Mouse (Mus musculus): Measurements from ENCODE around the gene Tlnrd1. TPM values are rescaled to one million over a fixed set of nuclear protein-coding genes. Genes with fewer than 3 reads are reported as not detected.
"Not testable (repeated sequence)": the region's sequence is repeated elsewhere in the genome, so short reads cannot be mapped to it uniquely, and the experiment has no call there.

Gene Tlnrd1
- total RNA-seq (2021): 10 to 100 TPM; 26.3 to 29.2 TPM
- long read RNA-seq, experiment 1, full-length matches to known transcripts: 72 of 72 reads
- long read RNA-seq, experiment 1, partial matches to known transcripts: 0 of 72 reads
- long read RNA-seq, experiment 1, other reads (novel, unspliced or antisense): 0 of 72 reads
- long read RNA-seq, experiment 2, full-length matches to known transcripts: 59 of 59 reads
- long read RNA-seq, experiment 2, partial matches to known transcripts: 0 of 59 reads
- long read RNA-seq, experiment 2, other reads (novel, unspliced or antisense): 0 of 59 reads

DNA sequence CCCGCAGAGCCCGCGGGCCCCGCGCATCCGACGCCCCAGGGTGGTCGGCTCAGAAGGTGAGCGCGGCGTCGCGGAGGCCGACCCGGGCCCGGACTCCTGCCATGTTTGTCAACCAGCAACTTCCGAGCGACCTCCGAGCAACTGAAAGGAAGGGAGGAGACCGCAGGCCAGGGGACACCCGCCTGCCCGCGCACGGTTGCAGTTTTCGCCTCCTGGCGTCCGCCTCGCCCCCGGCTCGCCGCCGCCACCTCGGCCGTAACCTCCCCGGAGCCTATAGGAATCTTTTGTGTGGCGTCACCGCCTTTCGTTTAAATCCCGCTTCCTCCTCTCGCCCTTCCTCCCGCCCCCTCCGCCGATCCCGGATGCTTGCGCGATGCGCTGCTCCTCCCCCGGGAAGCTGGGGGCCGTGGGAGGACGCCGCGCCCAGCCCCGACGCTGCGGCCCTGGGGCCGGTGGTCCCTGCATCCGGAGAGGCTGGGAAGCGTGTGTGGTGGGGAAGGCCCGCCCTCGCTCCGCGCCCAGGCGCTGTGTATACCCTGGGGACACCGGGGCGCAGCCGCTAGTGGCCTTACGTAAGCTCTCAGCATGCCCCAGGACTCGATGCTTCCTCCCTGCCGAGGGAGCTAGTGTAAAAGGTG, at the start of gene Tlnrd1, which contains the start of gene Mesd:
Tlnrd1 (minus strand) TSS at position 285 of the 638 bp plus-strand sequence.
Mesd (plus strand) TSS at position 446 of the 638 bp plus-strand sequence.
- peak; percentile 85 to 93 for DNase-seq (ENCODE audit: low spot score in 2 of 2)

DNA sequence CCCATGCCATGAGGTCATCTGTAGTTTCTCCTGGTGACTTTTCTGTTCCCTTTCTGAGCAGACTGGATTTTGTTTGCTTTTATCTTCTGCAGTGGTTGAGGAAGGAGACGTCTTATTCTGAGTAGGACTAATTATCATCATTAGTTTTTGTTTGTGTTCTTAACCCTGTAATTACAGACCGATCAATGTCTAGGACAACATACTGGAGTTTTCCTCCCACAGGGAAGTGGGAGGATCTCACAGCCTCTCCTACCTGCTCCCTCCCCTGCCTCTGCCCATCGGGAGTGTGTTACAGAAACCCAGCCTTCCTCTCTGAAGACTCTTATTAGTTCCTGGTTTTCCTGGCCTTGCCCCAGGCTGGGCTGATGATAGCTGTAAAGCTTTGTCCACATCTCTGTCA, 37.5 kb upstream of the Tlnrd1 start:
- DNase-seq (ENCODE audit: low spot score in 2 of 2): no peak

DNA sequence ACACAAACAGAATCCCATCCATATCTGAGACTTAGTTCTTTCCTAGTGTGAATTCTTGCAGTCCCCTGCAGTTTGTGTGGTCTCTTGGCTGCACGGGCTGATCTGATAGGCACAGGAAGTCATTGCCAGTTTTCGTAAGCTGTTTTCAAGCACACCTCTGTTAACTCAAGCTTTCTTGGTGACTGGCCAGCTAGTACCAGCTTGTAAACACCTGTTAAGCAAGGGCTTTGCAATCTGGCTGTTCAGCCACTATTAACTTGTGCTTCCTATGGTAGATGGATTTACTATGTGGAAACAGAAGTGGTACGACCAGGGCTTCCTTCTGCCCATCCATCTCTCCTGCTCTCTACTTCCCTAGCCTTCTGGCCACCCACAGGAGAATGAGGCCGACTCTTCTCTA, 36.1 kb upstream of the Tlnrd1 start:
- no peak for DNase-seq (ENCODE audit: low spot score in 2 of 2)

DNA sequence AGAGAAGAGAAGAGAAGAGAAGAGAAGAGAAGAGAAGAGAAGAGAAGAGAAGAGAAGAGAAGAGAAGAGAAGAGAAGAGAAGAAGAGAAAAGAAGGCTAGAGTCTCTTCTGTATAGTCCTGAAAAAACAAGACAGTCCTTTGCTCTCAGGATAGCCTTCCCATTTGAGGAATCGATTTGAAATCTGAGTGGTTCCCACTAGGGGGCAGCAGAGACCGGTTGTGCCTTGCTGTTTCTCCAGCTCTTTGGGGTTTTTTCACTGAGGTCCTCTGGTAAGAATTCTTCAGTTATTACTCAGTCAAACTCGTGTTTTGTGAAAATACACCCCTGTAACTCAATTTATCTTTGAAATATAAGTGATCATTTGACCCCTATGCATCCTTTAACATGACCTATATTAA, 30.5 kb upstream of the Tlnrd1 start:
- DNase-seq (ENCODE audit: low spot score in 2 of 2): peak; percentile 88 to 96

DNA sequence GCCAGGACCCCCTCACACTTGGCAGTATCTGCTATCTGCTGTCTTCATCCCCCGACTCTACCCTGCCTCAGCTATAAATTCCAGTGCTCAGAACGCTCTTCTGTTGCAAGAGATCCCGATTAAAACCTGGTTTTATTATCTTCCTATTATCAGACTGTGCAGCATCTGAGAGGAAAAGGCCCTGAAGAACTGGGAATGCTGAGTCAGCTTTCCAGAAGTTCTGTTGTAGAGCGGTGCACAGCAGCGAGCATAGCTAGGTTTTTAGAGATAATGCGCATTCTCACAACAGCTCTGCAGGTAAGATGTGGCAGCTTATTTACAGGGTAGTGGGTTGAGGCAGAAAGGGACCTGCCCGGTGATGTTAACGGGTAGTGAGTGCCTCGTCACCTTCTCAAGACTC, 29.9 kb upstream of the Tlnrd1 start:
- DNase-seq (ENCODE audit: low spot score in 2 of 2): no peak

- no peak for DNase-seq (ENCODE audit: low spot score in 2 of 2)
Observed at GRCm38 (mm10) chr7:83913405-83913932, 29.4 kb upstream of the Tlnrd1 start.

DNA sequence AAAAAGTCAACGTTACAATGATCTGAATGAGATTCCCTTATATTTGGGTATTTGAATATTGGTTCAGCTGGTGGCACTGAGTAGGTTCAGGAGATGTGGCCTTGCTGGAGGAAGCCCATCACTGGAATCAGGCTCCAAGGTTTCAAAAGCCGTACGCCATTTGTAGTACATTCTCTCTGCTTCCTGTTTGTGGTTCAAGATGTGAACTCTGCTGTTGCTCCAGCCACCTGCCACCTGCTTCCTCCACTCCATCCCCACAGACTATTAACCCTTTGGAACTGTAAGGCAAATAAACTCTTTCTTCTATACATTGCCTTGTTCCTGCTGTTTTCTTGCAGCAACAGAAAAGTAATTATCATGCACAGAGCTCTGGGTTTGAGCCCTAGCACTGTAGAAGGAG, 27.8 kb upstream of the Tlnrd1 start:
- no peak for DNase-seq (ENCODE audit: low spot score in 2 of 2)

DNA sequence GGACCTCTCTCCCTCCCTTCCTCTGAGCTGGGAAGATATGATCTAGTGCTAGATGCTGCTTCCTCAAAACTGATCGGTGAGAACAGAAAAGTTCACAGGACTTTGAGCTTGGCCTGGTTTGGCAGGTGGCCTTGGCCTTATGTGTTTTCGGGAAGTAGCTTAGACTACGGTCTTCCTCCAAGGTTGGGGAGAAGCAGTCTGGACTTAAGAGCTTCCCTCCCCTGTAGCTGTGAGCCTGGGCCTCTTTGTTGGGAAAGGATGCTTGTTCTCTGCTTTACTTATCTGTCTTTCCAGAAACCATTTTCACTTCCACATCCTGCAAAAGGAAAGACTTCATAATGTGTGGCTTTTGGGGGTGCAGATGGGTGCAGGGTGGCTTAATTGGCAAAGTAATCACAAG, 20.7 kb upstream of the Tlnrd1 start:
- no peak for DNase-seq (ENCODE audit: low spot score in 2 of 2)

DNA sequence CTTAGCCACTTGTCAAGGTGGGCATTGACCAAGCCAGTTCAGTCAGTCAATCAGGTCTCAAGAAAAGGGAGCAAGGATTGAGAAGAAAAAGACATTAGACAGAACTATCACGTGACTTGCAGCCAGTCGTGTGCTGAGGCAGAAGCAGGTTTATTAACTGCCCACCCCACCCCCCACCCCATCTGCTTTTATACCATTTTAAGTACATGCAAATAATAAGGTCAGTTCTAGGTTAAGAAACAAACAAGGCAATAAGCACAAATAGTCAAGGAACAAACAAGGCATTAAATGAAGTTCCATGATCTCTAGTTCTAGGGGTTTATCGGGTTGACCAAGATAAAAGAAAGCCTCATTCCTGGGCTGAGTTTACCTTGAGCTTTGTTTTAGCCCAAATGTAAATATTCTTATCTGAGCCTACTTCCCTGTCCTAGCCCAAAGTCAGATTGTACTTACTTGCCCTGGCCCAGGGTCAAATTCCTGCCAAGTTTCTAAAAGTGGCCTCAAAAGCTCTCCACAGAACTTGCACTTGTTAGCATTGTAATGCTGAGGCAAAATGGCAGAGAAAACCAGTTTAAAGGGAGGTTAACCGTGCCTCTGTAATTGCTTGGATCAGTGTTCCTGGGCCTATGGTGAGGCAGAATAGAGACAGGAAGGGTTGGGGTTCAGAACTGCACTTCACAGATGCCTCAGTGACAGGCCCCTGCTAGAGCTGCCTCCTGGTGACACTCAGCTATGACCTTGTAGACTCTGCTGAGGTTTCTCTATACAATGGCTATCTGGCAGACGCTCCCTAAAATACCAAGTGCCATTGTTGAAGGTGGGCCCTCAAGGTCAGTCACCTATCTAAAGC, 18.4 kb upstream of the Tlnrd1 start:
- DNase-seq (ENCODE audit: low spot score in 2 of 2): no peak

DNA sequence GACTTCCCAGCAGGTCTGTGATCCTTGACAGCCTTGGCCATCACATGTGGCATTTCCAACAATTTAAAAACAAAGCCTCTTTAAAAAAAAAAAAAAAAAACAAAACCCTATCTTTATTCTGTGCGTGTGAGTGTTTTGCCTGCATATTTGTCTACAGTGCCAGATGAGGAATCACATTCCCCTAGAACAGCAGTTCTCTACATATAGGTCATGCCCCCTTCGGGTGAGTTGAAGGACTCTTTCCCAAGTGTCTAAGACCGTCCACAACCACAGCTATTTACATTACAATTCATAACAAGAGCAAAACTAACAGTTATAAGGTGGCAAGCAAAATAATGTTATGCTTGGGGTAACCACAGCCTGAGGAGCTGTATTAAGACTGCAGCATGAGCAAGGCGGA, 17.3 kb upstream of the Tlnrd1 start:
- DNase-seq (ENCODE audit: low spot score in 2 of 2): no peak

- no peak for DNase-seq (ENCODE audit: low spot score in 2 of 2)
Observed at GRCm38 (mm10) chr7:83900519-83900918, 16.4 kb upstream of the Tlnrd1 start.

- no peak for DNase-seq (ENCODE audit: low spot score in 2 of 2)
Observed at GRCm38 (mm10) chr7:83898267-83898666, 14.2 kb upstream of the Tlnrd1 start.

DNA sequence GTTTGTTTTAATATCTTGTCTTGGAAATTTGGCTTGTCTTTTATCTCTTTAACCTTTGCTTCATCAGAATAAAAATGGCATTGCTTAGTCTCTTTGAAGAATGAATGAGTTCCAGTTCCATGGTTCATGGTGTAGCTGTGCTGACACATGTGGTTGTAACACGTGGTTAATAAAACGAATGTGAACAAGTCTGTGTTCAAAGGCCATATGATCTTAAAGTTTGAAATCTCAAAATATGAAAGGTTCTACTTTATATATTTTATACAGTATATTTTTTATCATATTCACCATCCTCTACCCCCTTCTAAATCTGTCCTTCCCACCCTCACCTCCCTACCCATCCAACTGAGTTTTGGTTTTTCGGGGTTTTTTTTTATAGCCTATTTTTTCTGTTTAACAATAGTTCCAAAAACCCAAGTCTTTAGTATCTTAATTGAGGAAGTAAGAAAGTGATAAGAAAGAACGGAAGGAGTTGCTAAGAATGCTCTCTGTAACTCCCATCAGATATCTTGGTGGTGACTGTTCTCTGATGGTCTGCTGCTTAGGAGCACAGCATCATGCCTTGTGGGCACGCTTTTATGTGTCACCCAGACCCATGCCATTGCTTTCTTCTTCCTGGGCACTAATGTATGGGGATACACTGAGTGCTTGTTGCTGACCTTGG, 12.1 kb upstream of the Tlnrd1 start:
- DNase-seq (ENCODE audit: low spot score in 2 of 2): no peak

GRCm38 (mm10) chr7:83894348-83894747, 10.2 kb upstream of the Tlnrd1 start:
- DNase-seq (ENCODE audit: low spot score in 2 of 2): no peak

DNA sequence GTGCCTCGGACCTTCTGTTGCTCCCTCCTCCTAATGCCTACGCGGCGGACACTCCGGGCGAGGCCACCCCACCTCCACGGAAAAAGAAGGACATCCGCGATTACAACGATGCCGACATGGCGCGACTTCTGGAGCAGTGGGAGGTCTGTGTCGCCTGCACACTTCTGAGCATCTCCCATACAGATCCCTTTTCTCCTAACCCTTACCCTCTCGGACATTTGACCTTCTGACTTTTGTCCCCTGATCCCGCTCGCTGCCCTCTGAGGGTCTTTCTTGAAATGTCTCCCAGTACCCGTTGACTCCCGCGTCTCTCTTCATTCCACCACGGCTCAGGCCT, 8.2 kb upstream of the Tlnrd1 start:
- DNase-seq (ENCODE audit: low spot score in 2 of 2): no peak

DNA sequence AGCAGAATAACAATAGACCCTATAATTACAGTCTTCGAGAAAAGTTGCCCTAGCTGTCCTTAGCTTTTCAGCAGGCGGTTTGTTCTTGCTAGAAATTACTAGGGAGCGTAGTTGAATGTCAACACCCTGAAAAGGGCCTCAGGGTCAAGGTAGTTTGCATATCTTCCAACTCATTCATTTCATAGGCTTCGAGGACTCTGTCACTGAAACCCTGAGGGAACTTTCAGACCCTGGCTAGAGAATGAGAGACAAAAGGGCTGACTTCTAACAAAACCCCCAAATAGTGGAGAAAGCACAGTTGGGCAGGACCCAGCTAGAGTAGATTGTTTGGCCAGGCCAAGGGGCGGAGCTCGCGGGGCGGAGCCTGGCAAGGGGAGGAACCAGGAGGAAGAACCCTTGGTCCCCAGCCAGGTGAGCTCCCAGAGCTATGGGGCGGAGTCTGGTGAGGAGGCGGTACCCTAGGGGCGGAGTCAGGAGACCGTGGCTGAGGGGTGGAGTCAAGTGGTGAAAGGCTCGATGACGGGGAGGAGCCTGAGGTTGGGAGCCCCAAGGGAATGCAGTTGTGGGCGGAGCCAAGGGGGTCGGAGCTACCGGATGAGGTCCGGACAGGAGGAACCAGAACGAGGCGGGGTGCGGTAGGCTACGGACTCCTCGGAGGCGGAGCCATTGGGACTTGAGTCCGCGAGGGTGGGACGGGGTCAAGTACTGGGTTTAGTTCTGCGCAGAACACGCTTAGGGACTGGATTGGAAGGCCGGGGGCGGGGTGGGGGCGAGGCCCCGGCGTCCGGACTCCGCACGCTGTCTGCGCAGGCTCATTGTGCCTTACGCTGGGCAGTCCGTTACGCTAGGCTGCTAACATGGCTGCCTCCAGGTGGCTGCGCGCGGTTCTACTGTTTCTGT, 7.6 kb upstream of the Tlnrd1 start:
- DNase-seq (ENCODE audit: low spot score in 2 of 2): peak; percentile 95 to 96

DNA sequence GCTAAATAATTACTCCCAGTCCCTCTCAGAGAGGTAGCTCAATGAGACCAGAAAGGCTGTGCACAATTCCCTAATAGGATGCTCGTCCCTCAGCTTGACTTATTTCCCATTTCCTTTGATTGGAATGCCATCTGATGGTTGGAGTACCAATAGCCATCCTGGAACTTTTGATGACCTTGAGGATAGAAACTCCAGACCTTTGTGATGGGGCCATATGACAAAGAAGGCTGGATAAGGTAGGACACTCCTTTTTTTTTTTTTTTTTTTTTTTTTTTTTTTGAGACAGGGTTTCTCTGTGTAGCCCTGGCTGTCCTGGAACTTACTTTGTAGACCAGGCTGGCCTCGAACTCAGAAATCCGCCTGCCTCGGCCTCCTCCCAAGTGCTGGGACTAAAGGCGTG, 5.8 kb upstream of the Tlnrd1 start:
- not testable (repeated sequence) for DNase-seq (ENCODE audit: low spot score in 2 of 2)

DNA sequence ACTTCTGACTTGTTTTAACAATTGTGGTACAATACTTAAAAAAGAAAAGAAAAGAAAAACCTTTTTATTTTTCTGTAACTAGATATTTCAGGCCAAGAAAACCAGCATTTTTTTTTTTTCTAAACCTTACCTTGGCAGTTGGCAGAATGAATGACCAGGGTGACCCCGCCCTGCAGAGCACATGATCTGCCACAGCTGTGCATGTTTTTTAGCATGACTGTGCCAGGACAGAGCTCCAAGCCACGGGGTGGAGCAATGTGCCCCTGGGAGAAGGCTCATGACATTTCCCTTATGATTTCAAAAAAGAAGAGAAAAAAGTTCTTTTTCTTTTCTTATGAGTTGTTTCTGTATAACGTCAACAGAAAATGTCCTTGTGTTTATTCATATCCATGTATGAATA, 5.3 kb upstream of the Tlnrd1 start:
- no peak for DNase-seq (ENCODE audit: low spot score in 2 of 2)

DNA sequence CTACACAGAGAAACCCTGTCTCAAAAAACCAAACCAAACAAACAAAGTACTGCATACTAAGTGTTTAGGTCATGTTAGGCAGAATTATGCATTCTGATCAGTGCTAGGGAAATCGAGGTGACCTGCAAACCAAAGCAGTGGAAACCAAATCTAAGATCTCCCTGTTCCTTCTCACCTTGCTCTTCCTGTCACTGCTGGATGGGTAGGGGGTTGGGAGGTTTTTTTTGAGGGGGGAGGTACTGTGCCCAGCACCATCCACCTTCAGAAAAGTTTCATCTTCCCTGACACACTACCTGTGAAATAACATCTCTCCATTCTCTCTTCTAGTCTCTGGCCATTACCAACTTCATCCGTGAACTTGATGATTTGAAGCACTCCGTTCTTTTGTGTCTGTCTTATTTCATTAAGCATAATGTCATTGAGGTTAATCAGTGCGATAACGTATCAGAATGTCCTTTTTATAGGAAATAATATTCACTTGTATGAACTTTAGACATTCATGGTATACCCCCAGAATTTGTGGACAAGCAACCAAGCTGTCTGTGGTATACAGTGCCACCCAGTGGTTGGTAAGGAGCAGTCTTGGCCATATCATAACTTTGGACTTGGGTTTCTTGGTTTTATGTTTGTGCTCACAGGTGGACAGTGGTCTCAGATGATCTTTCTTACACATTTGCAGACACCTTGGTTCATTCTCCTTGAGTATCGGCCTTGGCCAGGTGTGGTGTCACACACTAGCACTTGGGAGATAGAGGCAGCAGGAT, 2.4 kb upstream of the Tlnrd1 start:
- no peak for DNase-seq (ENCODE audit: low spot score in 2 of 2)

DNA sequence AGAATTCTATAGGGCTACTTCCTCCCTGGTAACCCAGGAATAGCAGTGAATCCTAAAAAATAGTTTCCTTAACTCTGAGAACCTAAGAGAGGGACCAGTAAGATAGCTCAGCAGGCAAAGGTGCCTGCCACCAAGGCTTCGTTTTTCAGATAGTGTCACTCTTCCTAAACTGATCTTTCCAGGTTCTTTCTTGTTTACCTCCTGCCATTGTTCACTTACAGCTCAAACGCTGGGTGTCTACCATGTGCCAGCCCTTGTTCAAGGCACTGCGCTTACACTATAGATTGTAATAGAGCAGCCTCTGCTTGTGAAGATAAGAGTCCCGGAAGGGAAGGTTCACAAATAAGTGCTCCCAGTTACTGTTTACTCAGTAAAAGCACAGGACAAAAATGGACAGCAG, 1.7 kb upstream of the Tlnrd1 start:
- no peak for DNase-seq (ENCODE audit: low spot score in 2 of 2)

All from left cerebral cortex, adult 18-20 months (tissue).